Mouse (Mus musculus) C2C12 (cell line): Measurements from ENCODE around the gene Veph1.

ENCODE experiments used
- CEBPB ChIP-seq: IDR thresholded peaks from one replicate; pipeline ENCODE4 v1.6.1; 2011; ENCODE audit warnings: low read depth, mild to moderate bottlenecking, control low read depth, moderate library complexity
- CTCF ChIP-seq: IDR thresholded peaks from one replicate; pipeline ENCODE4 v1.5.1; 2011; ENCODE audit not compliant: control insufficient read depth, insufficient read depth, insufficient read length
- FOSL1 ChIP-seq: IDR thresholded peaks from one replicate; pipeline ENCODE4 v1.8.0; 2011; ENCODE audit warnings: mild to moderate bottlenecking, low read length; ENCODE audit not compliant: poor library complexity, insufficient read depth, severe bottlenecking
- MAX ChIP-seq: IDR thresholded peaks from one replicate; pipeline ENCODE4 v1.6.1; 2011; ENCODE audit warnings: mild to moderate bottlenecking, control low read depth
- MYOD1 ChIP-seq: IDR thresholded peaks from one replicate; pipeline ENCODE4 v1.6.1; 2011; ENCODE audit warnings: low read depth; ENCODE audit not compliant: control insufficient read depth, insufficient read length
- MYOG ChIP-seq: IDR thresholded peaks from one replicate; pipeline ENCODE4 v1.6.1; 2011; ENCODE audit not compliant: control insufficient read depth, insufficient read length; ENCODE audit errors: extremely low read depth
- USF1 ChIP-seq: IDR thresholded peaks from one replicate; pipeline ENCODE4 v1.6.1; 2011; ENCODE audit warnings: low read depth, mild to moderate bottlenecking, control low read depth, moderate library complexity

DNA sequence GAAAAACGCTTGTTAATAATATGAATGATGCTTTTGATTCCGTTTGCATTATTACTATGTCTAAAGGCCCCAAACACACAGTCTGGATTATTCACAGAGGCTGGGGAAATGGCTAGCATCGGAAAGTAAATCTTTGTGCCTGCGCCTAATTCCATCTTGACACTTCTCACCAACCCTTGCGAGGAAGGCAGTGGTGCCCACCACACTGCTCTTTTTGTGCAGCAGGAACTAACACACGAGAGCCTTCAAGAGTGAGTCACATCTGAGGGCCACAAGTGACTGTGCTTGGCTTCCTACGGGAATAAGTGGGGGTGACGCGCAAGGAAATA is 35.7 kb upstream of the Veph1 start:
- TF ChIP-seq CTCF (no peak), MAX (no peak), MYOG (no peak), CEBPB (no peak), USF1 (no peak), MYOD1 (no peak), FOSL1 (no peak)
